Mouse (Mus musculus): Measurements from ENCODE around the gene Stradb. TPM values are rescaled to one million over a fixed set of nuclear protein-coding genes. Genes with fewer than 3 reads are reported as not detected.

Gene Stradb
- polyA plus RNA-seq, 1 experiment, result 36.5 TPM

- TF ChIP-seq CTCF (IDR thresholded peaks at IDR 0.05; ENCODE audit: control insufficient read depth, insufficient read depth, low read length), result no peak
- no peak for TF ChIP-seq POLR2A (IDR thresholded peaks at IDR 0.05; ENCODE audit: borderline replicate concordance, control insufficient read depth, low read depth, low read length)
- 67% methylated on average over 3 of the region's 3 CpGs for WGBS
- H3K4me1 ChIP-seq (ENCODE audit: control insufficient read depth, insufficient read depth, low read length), result no peaks in the 10 kb centered on the region
- no peak overlapping the region for H3K27ac ChIP-seq (ENCODE audit: control insufficient read depth, insufficient read depth, low read depth, low read length, poor library complexity)
- no peak overlapping the region for H3K4me3 ChIP-seq (replicated peaks; ENCODE audit: control insufficient read depth, low read depth, low read length)
Measured at GRCm38 (mm10) chr1:59021556-59021955, 48.2 kb downstream of the Stradb start.

- H3K4me3 ChIP-seq (replicated peaks; ENCODE audit: control insufficient read depth, low read depth, low read length), result no peak overlapping the region
- 80% methylated on average over 5 of the region's 5 CpGs for WGBS
- TF ChIP-seq POLR2A (IDR thresholded peaks at IDR 0.05; ENCODE audit: borderline replicate concordance, control insufficient read depth, low read depth, low read length) (no peak), CTCF (IDR thresholded peaks at IDR 0.05; ENCODE audit: control insufficient read depth, insufficient read depth, low read length) (no peak)
- H3K4me1 ChIP-seq (ENCODE audit: control insufficient read depth, insufficient read depth, low read length), result no peaks in the 10 kb centered on the region
- H3K27ac ChIP-seq (ENCODE audit: control insufficient read depth, insufficient read depth, low read depth, low read length, poor library complexity), result no peak overlapping the region
Measured at GRCm38 (mm10) chr1:59037723-59038122, 64.4 kb downstream of the Stradb start.

Other genes with a start within 250 kb of the Stradb start
- gene Casp8, start 178.1 kb upstream of the Stradb start, polyA plus RNA-seq (2011; ENCODE audit: insufficient read depth, insufficient read length, low replicate concordance, missing spikeins), result 11.5 and 17.5 TPM in 2 replicates
- gene Trak2, start 92 bp upstream of the Stradb start, polyA plus RNA-seq (2011; ENCODE audit: insufficient read depth, insufficient read length, low replicate concordance, missing spikeins), result 87.3 and 99.9 TPM in 2 replicates
- not detected in 2 replicates for gene C2cd6, start 121.4 kb downstream of the Stradb start, polyA plus RNA-seq (2011; ENCODE audit: insufficient read depth, insufficient read length, low replicate concordance, missing spikeins)
- gene Tmem237, start 146.9 kb downstream of the Stradb start, polyA plus RNA-seq (2011; ENCODE audit: insufficient read depth, insufficient read length, low replicate concordance, missing spikeins), result 2.3 TPM in 1 of 2 replicates, not detected in the other
- gene Mpp4, start 189.9 kb downstream of the Stradb start, polyA plus RNA-seq (2011; ENCODE audit: insufficient read depth, insufficient read length, low replicate concordance, missing spikeins), result 0.72 and 1.4 TPM in 2 replicates

Measured in bone marrow, adult 2 months (tissue).